Mouse (Mus musculus) retina, postnatal 7 days (tissue): ENCODE results near the gene Plppr3.

Experiments used
- DNase-seq: peaks from one replicate; pipeline ENCODE4 v3.0.0-alpha.2; 2012; ENCODE audit warnings: low read depth, low spot score

Plppr3 gene

GRCm38 (mm10) chr10:79819606-79820005 lies 54.8 kb downstream of the Plppr3 start:
- no peak for DNase-seq

GRCm38 (mm10) chr10:79818225-79818624 lies 56.2 kb downstream of the Plppr3 start:
- no peak for DNase-seq

DNA sequence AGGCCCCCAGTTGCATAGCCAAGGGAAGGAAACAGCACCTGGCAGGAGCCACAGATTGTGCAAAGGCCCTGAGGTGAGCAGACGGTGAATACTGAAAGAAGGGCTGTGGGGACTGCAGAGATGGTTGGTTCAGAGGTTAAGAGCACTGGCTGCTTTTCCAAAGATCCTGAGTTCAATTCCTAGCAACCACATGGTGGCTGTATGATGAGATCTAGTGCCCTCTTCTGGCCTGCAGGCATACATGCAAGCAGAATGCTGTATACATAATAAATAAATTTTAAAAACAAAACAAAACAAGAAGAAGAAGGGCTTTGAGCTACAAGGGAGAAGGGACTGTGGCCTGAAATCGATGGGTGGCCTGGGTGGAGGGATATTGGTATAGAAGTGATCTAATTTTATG lies 57.3 kb downstream of the Plppr3 start:
- no peak for DNase-seq

DNA sequence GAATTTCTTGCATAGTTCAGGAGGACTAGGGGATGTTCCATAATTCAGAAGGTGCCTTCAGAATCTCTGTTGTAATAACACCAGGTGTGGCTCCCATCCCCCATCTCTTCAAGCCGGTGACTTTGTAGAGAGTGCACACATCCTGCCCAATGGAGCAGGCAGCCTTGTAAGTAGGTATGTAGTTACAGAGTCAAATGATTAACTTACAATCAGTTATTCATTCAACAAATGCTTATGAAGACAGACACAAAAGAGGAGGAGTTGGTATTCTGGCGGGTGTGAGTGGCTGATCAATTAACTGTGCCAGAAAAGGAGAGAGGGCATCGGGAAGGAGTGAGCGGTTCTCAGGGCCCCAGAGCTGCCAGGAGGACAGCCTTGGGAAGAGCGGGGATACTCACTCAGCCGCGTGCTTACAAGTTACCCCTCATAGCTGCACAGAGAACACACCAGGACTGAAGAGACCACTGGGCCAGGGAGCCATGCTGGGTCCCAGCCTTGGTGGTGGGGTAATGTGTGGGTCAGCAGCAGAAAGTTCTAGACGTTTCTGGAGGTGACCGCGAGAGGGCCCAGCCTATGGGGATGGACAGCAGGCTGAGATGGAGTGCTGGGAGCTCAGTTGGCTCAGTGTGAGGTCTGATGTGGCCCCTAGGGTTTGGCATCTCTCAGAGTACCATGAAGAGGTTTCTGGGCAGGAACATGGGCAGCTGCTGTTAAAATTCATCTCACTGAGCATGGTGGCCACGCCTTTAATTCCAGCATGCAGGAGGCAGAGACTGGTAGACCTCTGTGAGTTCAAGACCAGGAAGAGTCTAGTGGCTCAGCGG lies 58.6 kb downstream of the Plppr3 start:
- no peak for DNase-seq

DNA sequence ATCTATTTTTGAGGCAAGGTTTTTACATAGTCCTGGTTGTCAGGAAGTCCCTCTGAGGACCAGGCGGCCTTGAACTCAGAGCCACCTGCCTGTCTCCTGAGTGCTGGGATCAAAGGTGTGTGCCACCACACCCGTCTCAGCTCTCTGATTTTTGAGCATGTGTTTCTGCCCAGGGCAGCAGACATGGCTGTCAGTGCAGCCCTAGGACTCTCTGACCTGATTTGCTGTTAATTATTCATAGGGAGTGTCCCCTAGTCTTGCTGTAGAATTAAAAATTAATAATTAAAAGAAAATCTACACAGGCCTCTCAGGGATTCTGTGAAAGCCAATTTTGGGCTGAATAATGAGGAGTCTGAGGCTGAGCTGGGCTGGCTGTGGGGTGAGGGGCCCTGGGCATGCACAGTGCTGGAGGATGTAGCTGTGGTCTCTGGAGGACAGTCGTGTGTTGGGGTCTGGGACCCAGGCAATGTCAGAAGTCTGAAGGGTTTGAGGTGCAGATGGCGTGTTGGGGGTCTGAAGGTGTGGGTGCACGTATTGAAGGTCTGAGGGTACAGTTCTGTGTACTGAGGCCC lies 60.1 kb downstream of the Plppr3 start:
- DNase-seq, result no peak

DNA sequence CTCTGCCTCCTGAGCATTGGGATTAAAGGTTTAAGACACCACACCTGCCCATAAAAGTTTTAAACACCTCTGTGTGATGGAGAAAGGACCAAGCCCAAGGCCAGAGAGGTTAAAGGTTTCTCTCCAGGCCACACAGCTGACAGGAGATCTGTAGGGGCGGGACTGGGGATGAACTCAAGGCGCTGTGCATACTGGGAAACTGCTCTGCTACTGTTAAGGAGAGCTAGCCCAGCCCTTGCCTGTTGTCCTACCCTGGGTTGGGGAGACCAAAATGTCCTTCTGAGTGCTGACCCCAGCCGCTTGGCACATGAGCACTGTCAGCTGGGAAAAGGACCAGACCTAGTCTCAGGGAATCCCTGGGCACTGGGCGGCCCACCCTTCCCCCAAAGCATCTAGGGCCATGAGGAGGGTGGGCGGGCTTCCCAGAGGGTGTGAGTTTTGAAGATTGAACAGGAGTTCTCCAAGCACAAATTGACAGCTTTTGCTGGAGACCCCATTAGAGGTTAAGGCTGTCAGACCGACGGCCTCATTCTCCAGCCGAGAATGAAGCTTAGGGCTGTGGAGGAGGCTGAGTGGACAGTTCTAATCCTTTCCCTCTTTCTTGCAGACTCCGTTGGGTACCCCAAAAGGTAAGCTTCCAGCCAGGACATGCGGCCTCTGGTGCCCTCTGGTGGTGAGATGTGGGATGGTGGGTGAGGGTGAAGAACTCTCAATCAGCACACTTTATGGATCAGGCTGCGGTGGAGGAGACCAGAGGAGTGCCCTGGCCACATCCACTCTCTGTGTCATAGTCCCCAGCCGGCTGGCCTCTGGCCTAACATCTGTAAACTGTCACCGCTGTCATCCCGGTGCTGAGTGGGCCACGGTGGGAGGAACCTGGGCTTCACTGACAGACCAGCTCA lies 62.4 kb downstream of the Plppr3 start:
- DNase-seq, result peak; percentile 75
